ENCODE assay signal across 11 mouse cellular contexts in the genomic region with DNA sequence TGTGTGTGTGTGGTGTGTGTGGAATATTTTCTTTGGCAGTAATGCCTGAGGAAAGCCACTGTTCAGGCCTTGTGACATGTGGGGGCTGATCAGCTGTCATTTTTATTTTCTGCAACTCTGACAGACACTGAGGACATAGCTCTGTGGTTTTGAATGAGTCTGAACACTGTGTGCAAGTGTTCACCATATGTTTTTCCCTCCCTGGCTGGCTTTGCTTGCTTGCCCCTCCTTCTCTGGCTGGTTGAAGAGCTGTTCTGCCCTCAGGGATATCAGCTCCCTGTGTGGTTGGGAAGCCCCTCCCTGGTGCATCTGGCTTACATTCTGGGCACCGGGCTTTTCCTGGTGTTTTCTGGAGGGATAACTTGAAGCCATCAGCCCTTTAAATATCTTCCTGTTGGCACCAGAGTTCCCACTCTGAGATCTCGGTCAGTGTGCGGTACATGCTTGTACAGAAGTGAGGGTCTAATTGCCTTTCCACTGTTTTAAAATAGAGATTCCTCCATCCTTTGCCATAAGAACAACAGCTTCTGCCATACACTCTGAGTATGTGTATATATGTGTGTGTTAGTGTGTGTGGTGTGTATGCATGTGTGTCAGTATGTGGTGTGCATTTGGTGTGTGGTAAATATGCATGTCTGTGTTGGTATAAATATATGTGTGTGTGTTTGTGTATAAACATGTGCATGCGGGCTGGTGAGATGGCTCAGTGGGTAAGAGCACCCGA. TPM values are rescaled to one million over a fixed set of nuclear protein-coding genes. Genes with fewer than 3 reads are reported as not detected.
DNase-seq lines count a peak whose midpoint lies in the region; ATAC-seq and TF ChIP-seq lines count a peak whose summit lies in the region.
"Had no signal": no experiment of that assay in that cellular context is flagged by ENCODE, and none has a peak within 500 bp of the region (broad histone marks: within the 10 kb centered on the region; RNA-seq: fewer than 3 reads in every experiment).

No protein-coding gene starts in this region.

- no peaks in the 10 kb centered on the region for H3K4me1 ChIP-seq in hindbrain, embryonic 15.5 days (replicated peaks)
- peaks cover 24% of the 10 kb centered on the region; the same call in 1 of the 2 replicates for H3K4me1 ChIP-seq in hindbrain, embryonic 10.5 days (replicated peaks)
- peaks cover 43% of the 10 kb centered on the region for H3K4me1 ChIP-seq in embryonic facial prominence, embryonic 13.5 days
- H3K4me1 ChIP-seq in limb, embryonic 12.5 days (replicated peaks), result peaks cover 18% of the 10 kb centered on the region

- peaks cover 10% of the 10 kb centered on the region; the same call in 1 of the 2 replicates for H3K36me3 ChIP-seq in hindbrain, embryonic 15.5 days
- H3K36me3 ChIP-seq in hindbrain, embryonic 10.5 days, result no peaks in the 10 kb centered on the region
- no peaks in the 10 kb centered on the region for H3K36me3 ChIP-seq in embryonic facial prominence, embryonic 13.5 days
- H3K36me3 ChIP-seq in limb, embryonic 12.5 days, result no peaks in the 10 kb centered on the region

- WGBS in hindbrain, embryonic 15.5 days, result 69% methylated on average over 5 of the region's 5 CpGs
- 74% methylated on average over 5 of the region's 5 CpGs for WGBS in hindbrain, embryonic 10.5 days
- 38% methylated on average over 5 of the region's 5 CpGs for WGBS in embryonic facial prominence, embryonic 13.5 days
- WGBS in limb, embryonic 12.5 days, result 45% methylated on average over 5 of the region's 5 CpGs

- H3K4me3 ChIP-seq in hindbrain, embryonic 15.5 days, result no peak overlapping the region
- H3K4me3 ChIP-seq in hindbrain, embryonic 10.5 days, result no peak overlapping the region
- no peak overlapping the region for H3K4me3 ChIP-seq in embryonic facial prominence, embryonic 13.5 days
- no peak overlapping the region for H3K4me3 ChIP-seq in limb, embryonic 12.5 days (replicated peaks)

- H3K27me3 ChIP-seq in hindbrain, embryonic 15.5 days, result no peaks in the 10 kb centered on the region
- H3K27me3 ChIP-seq in hindbrain, embryonic 10.5 days (ENCODE audit: insufficient read depth, poor library complexity, severe bottlenecking), result no peaks in the 10 kb centered on the region; the same call in 1 of the 2 replicates
- H3K27me3 ChIP-seq in embryonic facial prominence, embryonic 13.5 days, result peaks cover 12% of the 10 kb centered on the region
- H3K27me3 ChIP-seq in limb, embryonic 12.5 days, result no peaks in the 10 kb centered on the region

- peak; percentile 63; the same call in 1 of the 2 replicates for ATAC-seq in hindbrain, embryonic 15.5 days (ENCODE audit: low FRiP score, low read depth)
- peak; percentile 74; the same call in 1 of the 2 replicates for ATAC-seq in embryonic facial prominence, embryonic 13.5 days (ENCODE audit: insufficient number of reproducible peaks, insufficient read depth, low FRiP score, low TSS enrichment, low read depth)
- no peak for ATAC-seq in limb, embryonic 12.5 days (ENCODE audit: insufficient number of reproducible peaks, insufficient read depth, low FRiP score, low TSS enrichment, low read depth)
- ATAC-seq in monocyte, adult 5-6 weeks (replicated peaks; ENCODE audit: insufficient number of reproducible peaks, low FRiP score, low TSS enrichment, poor library complexity, severe bottlenecking), result no peak

- intact Hi-C loops in heart, postnatal 25 days (cut with DNase I), result no loop called here

- no peaks in the 10 kb centered on the region for H3K9me3 ChIP-seq in hindbrain, embryonic 15.5 days
- H3K9me3 ChIP-seq in hindbrain, embryonic 10.5 days, result no peaks in the 10 kb centered on the region
- H3K9me3 ChIP-seq in embryonic facial prominence, embryonic 13.5 days, result no peaks in the 10 kb centered on the region
- H3K9me3 ChIP-seq in limb, embryonic 12.5 days, result no peaks in the 10 kb centered on the region

- H3K27ac ChIP-seq in hindbrain, embryonic 15.5 days (replicated peaks), result peak overlapping the region; percentile 30; the same call in 1 of the 2 replicates
- H3K27ac ChIP-seq in hindbrain, embryonic 10.5 days, result no peak overlapping the region
- H3K27ac ChIP-seq in embryonic facial prominence, embryonic 13.5 days, result peak overlapping the region; percentile 73
- H3K27ac ChIP-seq in limb, embryonic 12.5 days, result peak overlapping the region; percentile 45; the same call in 1 of the 2 replicates

- DNase-seq in hindbrain, embryonic 10.5 days (ENCODE audit: low spot score), result no peak
- peak; percentile 87 for DNase-seq in brain, embryonic 14.5 days (ENCODE audit: low read depth)
- no peak for DNase-seq in heart, postnatal 25 days (ENCODE audit: low spot score)
- no peak for DNase-seq in lung, postnatal 4 days
- DNase-seq: adrenal gland, postnatal 10 days; kidney, postnatal 4 days; lung, postnatal 36 days had no signal

- TF ChIP-seq CTCF in brain, embryonic 14.5 days (IDR thresholded peaks at IDR 0.05; ENCODE audit: borderline replicate concordance, extremely low read depth, insufficient read depth, insufficient read length), result no peak

- H3K4me2 ChIP-seq in hindbrain, embryonic 15.5 days, result no peak overlapping the region
- peak overlapping the region; percentile 22; the same call in 1 of the 2 replicates for H3K4me2 ChIP-seq in embryonic facial prominence, embryonic 13.5 days
- H3K4me2 ChIP-seq in limb, embryonic 12.5 days, result no peak overlapping the region

- no peak for TF ChIP-seq POLR2A in brain, embryonic 14.5 days (IDR thresholded peaks at IDR 0.05; ENCODE audit: borderline replicate concordance, extremely low read depth, insufficient read depth, insufficient read length, poor library complexity, severe bottlenecking)

- 0 out of 2 replicates have a peak overlapping the region, but pooled peaks have one; percentile 7 for H3K9ac ChIP-seq in hindbrain, embryonic 15.5 days
- H3K9ac ChIP-seq in embryonic facial prominence, embryonic 13.5 days, result no peak overlapping the region
- H3K9ac ChIP-seq in limb, embryonic 12.5 days (replicated peaks), result no peak overlapping the region

RNA-seq across cellular contexts. Expression of a gene that starts 41.6 kb away (rescaled TPM):
- polyA plus RNA-seq in hindbrain, embryonic 15.5 days (2015; fragmentation: Nextera tagmentation; extraction: Ambion mirVana), result 42.7 and 46.1 TPM in 2 replicates
- polyA plus RNA-seq in hindbrain, embryonic 10.5 days (2016; fragmentation: Nextera tagmentation; extraction: Ambion mirVana), result 78.6 and 81.2 TPM in 2 replicates
- 60.4 and 91.9 TPM in 2 replicates for polyA plus RNA-seq in brain, embryonic 14.5 days (2012; rRNA removed)
- polyA plus RNA-seq in embryonic facial prominence, embryonic 13.5 days (2015; fragmentation: Nextera tagmentation; extraction: Ambion mirVana), result 44.9 and 58.3 TPM in 2 replicates
- 57.1 and 60.5 TPM in 2 replicates for polyA plus RNA-seq in limb, embryonic 12.5 days (2016; fragmentation: Nextera tagmentation; extraction: Ambion mirVana)
- 8.3 to 29.0 TPM (median 9.9 TPM) in 3 replicates for total RNA-seq in monocyte, adult 5-6 weeks (2017)
- total RNA-seq in heart, postnatal 25 days (2021), result 10 to 100 TPM; 11.8 to 12.3 TPM

RNA-seq across cellular contexts. Expression of a gene that starts 41.7 kb away (rescaled TPM):
- 18.7 and 19.3 TPM in 2 replicates for polyA plus RNA-seq in hindbrain, embryonic 15.5 days (2015; fragmentation: Nextera tagmentation; extraction: Ambion mirVana)
- 25.7 and 33.7 TPM in 2 replicates for polyA plus RNA-seq in hindbrain, embryonic 10.5 days (2016; fragmentation: Nextera tagmentation; extraction: Ambion mirVana)
- 23.1 and 28.1 TPM in 2 replicates for polyA plus RNA-seq in brain, embryonic 14.5 days (2012; rRNA removed)
- polyA plus RNA-seq in embryonic facial prominence, embryonic 13.5 days (2015; fragmentation: Nextera tagmentation; extraction: Ambion mirVana), result 27.1 and 32.0 TPM in 2 replicates
- 34.5 and 43.1 TPM in 2 replicates for polyA plus RNA-seq in limb, embryonic 12.5 days (2016; fragmentation: Nextera tagmentation; extraction: Ambion mirVana)
- 3.8 to 15.1 TPM (median 11.2 TPM) in 3 replicates for total RNA-seq in monocyte, adult 5-6 weeks (2017)
- total RNA-seq in heart, postnatal 25 days (2021), result 1 to 10 TPM; 8.6 to 9.7 TPM

Comparison
In these comparisons a context has a peak if more than half of its experiments do, and no peak if none do; other contexts are left out.
1. ATAC-seq: peak in hindbrain, embryonic 15.5 days (single experiment) and embryonic facial prominence, embryonic 13.5 days (single experiment); none in limb, embryonic 12.5 days (single experiment) and monocyte, adult 5-6 weeks (single experiment).